Mouse (Mus musculus): ENCODE data around the gene Zbtb20.

DNA sequence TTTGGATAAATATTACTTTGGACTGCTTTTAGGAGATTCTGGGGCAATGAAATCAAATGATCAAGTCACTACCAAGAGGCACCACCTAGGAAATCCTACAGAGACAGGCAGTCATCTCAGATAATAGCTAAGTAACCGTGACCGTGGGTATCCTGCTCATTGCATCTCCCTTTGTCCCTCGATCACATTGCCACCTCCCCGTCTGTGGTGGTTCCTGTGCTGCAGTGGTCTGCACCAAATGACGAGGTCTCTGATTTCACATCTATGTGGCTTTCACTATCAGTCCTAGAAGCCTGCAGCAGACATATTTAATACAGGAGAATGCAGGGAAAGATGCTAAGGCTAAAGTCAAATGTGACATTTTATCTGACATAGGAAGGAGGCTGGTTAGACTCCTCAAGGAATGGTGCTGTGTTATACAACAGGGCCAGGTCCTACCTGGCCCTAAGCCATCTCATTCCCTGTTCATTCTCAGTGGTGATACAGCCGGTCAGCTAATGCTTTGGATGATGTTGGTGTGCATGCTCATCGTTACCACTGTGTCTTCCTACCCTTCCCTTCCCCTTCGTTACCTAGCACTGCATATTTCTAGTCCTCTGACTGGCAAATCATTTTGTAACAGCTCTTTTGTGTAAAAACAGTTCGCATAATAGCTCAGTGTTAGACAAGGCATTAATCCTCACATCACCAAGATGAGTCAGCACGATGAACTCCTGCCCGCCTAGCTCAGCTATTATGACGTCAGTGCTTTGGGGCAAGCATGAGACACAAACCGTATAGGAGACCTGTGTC lies 588.2 kb downstream of the Zbtb20 start:
- TF ChIP-seq CTCF (IDR thresholded peaks at IDR 0.05; ENCODE audit: low read depth), result no peak
- TF ChIP-seq EP300 (IDR thresholded peaks at IDR 0.05; ENCODE audit: low read depth), result no peak

Data from liver, embryonic 14.5 days (tissue).